Mouse (Mus musculus) bone marrow, adult 2 months (tissue): ENCODE results near the gene Gabpb1.

Experiments
- CTCF ChIP-seq: fragments of 200-500 bp; IDR thresholded peaks from 2 replicates; pipeline ENCODE4 v1.5.1; 2011; ENCODE audit warnings: low read length, control low read depth; ENCODE audit not compliant: control insufficient read depth, insufficient read depth
- POLR2A ChIP-seq: fragments of 200-500 bp; IDR thresholded peaks from 2 replicates; pipeline ENCODE4 v1.6.1; 2011; ENCODE audit warnings: low read depth, mild to moderate bottlenecking, control low read depth, low read length, borderline replicate concordance; ENCODE audit not compliant: control insufficient read depth

DNA sequence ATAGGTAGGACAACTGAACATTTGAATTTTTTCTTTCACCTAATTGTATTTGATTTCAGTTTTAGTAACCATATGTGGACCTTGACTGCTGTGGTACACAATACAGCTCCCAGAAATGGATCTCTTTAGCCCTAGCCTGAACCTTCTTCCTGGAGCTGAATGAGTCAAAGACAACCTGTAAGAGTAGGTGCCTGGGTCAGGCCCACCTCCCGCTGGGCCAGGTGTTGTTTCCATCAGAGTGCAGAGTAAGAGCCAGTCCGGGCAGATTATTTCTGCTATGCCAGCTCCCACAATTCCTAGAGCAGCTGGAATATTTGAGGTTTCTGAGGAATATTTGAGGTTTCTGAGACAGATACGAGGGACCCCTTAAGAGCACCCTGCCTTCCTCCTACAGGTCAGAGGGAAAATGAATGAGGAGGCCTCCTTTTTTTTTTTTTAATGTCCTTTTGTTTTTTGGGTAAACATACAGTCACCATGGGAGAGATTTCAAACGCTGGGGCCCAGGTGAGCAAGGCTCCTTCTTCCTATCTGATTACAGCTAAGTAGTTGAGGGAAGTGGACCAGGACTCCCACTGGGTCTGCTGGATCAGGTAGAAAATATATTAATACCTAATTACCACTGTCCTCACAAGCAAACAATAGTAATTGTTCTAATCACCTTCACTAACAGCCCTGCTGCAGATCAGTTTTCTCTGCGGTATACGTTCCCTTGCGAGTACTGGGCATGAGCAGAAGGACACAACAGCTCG is 91.3 kb downstream of the Gabpb1 start:
- no peak for TF ChIP-seq CTCF
- TF ChIP-seq POLR2A: no peak
